Mouse (Mus musculus): ENCODE measurements at regions not wholly inside any gene's neighbourhood (a gene's known extent, or its start where the extent isn't known, plus 50 kb on each side); places are given as distances from the start of the nearest gene placed in this dataset.

DNA sequence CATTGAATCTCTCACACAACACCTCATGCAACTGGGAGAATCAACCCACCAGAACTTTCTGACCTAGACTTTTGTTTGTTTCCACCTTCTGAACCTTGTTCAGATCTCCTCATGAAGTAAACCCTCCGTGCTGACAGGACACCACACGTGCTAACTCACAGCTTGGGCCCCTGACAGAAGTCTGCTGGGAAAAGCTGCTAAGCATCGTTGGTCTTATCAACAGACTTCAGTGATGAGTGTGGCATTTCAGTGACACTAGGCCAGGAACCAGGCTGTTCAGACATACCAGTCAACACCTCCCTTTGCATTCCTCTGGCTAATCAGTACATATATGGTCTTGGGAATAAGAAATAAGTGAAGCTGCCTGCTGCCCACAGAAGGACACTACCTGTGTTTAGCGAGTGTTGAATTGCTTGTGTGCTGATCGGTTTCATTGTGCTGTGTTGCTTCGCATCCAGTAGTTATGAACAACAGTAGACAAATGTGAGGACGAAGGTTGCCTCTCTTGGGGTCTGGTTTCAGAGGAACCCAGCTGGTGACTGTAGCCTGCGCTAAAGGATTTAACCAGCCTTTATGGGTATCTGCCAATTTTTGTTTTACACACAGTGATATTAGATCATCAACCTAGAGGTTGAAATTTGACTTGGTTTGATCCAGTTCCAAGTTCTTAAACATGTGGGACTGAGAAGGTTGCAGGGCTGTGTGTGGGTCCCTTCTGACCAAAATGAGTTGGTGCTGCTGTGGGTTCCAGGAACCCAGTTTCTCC is 224.6 kb upstream of the Ttc29 start:
- H3K4me3 ChIP-seq (replicated peaks; ENCODE audit: low read length) = no peak overlapping the region
- ATAC-seq (ENCODE audit: low FRiP score) (no peak), DNase-seq (ENCODE audit: low spot score) (no peak)

DNA sequence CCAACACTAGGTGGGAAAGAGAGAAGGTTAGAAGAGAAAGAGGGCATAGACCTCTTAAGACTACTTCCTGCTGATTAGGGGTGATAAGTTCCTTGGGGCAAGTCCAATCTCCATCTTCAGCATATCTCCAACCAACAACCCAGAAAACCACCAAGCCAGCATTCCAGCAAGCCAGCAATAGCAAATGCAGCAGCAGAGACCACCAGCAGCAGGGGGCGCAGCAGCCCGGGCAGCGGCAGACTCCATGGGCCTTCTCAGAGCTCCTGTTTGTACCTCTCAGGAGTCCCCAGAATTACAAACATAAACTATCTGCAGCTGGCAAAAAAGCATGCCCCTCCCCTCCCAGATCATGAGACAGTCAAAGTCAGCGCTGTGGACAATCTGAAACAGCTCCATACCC is 222.0 kb upstream of the Ttc29 start:
- no peak for ATAC-seq (ENCODE audit: low FRiP score)
- Histone ChIP-seq H3K9me3 (ENCODE audit: control insufficient read depth, low read length) (no peaks in the 10 kb centered on the region), H3K9ac (no peak overlapping the region), H3K4me1 (replicated peaks; ENCODE audit: control insufficient read depth, insufficient read depth, low read length) (no peaks in the 10 kb centered on the region), H3K36me3 (replicated peaks; ENCODE audit: control insufficient read depth, insufficient read depth) (no peaks in the 10 kb centered on the region), H3K27me3 (ENCODE audit: control insufficient read depth, insufficient read depth, low read length) (no peaks in the 10 kb centered on the region), H3K4me2 (replicated peaks) (no peak overlapping the region), H3K27ac (no peak overlapping the region), H3K4me3 (replicated peaks; ENCODE audit: low read length) (no peak overlapping the region)
- no peak for DNase-seq (ENCODE audit: low spot score)
- 36% methylated on average over 4 of the region's 4 CpGs for WGBS

More for the DNA sequence above, 224.6 kb upstream of the Ttc29 start:
- H3K36me3 ChIP-seq (replicated peaks; ENCODE audit: control insufficient read depth, insufficient read depth) = no peaks in the 10 kb centered on the region
- H3K27me3 ChIP-seq (ENCODE audit: control insufficient read depth, insufficient read depth, low read length) = no peaks in the 10 kb centered on the region
- no peak overlapping the region for H3K4me2 ChIP-seq (replicated peaks)
- H3K9me3 ChIP-seq (ENCODE audit: control insufficient read depth, low read length) = no peaks in the 10 kb centered on the region
- WGBS = 84% methylated on average over 8 of the region's 8 CpGs
- H3K27ac ChIP-seq = no peak overlapping the region
- no peak overlapping the region for H3K9ac ChIP-seq
- no peaks in the 10 kb centered on the region for H3K4me1 ChIP-seq (replicated peaks; ENCODE audit: control insufficient read depth, insufficient read depth, low read length)

DNA sequence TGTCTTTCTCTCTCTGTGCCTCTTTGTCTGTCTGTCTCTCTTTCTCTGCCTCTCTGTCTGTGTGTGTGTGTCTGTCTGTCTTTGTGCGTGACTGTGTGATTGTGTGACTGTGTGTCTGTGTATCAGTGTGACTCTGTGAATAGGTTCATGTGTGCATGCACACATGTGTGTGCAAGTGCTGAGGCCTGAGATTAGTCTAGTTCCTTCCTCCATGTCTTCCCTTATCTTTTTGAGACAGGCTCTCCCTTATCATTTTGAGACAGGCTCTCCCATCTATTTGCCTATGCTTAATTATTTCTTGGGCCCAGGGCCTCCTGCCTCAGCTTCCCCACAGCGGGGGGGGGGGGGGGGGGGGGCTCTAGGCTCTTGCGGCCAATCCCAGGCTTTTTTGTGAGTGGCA is 212.8 kb upstream of the Ttc29 start:
- H3K36me3 ChIP-seq (replicated peaks; ENCODE audit: control insufficient read depth, insufficient read depth) = no peaks in the 10 kb centered on the region
- no peak overlapping the region for H3K4me2 ChIP-seq (replicated peaks)
- H3K27ac ChIP-seq = no peak overlapping the region
- H3K9ac ChIP-seq = no peak overlapping the region
- H3K4me1 ChIP-seq (replicated peaks; ENCODE audit: control insufficient read depth, insufficient read depth, low read length) = no peaks in the 10 kb centered on the region
- no peaks in the 10 kb centered on the region for H3K9me3 ChIP-seq (ENCODE audit: control insufficient read depth, low read length)
- no peaks in the 10 kb centered on the region for H3K27me3 ChIP-seq (ENCODE audit: control insufficient read depth, insufficient read depth, low read length)
- no peak for ATAC-seq (ENCODE audit: low FRiP score)
- WGBS = 85% methylated on average over 3 of the region's 3 CpGs
- H3K4me3 ChIP-seq (replicated peaks; ENCODE audit: low read length) = no peak overlapping the region
- DNase-seq (ENCODE audit: low spot score) = no peak

DNA sequence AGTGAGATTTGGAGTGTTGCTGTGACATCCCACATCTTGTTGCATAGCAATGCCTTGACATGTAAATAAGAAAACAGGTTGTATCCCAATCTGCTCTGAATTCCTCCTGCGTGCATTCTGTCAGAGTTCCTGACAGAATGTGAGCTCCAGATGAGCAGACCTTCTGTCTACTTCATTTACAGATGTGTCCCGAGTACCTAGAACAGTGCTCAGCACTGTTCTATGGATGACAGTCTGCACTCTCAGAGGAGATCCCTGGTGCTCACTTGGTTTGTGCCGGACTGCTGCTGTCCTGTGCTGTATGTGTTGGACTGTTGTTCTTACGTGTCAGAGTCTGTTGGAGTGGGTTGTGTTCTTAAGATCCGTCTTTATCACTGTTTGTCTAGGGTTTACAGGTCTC is 211.4 kb upstream of the Ttc29 start:
- WGBS = 44% methylated on average over 5 of the region's 5 CpGs
- Histone ChIP-seq H3K9ac (no peak overlapping the region), H3K4me1 (replicated peaks; ENCODE audit: control insufficient read depth, insufficient read depth, low read length) (no peaks in the 10 kb centered on the region), H3K9me3 (ENCODE audit: control insufficient read depth, low read length) (no peaks in the 10 kb centered on the region), H3K36me3 (replicated peaks; ENCODE audit: control insufficient read depth, insufficient read depth) (no peaks in the 10 kb centered on the region), H3K4me2 (replicated peaks) (no peak overlapping the region), H3K27me3 (ENCODE audit: control insufficient read depth, insufficient read depth, low read length) (no peaks in the 10 kb centered on the region), H3K4me3 (replicated peaks; ENCODE audit: low read length) (no peak overlapping the region), H3K27ac (no peak overlapping the region)
- peak; percentile 27; the same call in 1 of the 2 replicates for ATAC-seq (ENCODE audit: low FRiP score)
- DNase-seq (ENCODE audit: low spot score) = no peak

DNA sequence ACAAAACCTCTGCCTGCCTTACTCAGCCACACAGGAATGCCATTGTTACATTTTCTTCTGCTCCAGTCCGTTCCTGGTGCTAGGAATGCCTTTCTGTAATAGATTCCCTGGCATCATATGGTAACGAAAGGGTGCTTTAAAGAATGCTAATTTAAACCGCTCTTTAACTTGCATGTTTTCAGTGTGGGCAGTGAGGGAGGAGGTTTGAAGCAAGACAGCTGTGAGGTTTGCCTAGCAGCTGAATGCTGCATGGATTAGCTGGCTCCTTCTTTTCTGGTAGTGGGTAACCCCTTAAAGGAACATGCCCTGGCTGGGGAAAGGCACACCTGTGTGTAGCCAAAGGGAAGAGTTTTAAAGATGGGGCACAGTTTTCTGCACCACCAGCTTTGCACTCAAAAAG is 211.0 kb upstream of the Ttc29 start:
- WGBS = 20% methylated on average over 3 of the region's 3 CpGs
- no peaks in the 10 kb centered on the region for H3K4me1 ChIP-seq (replicated peaks; ENCODE audit: control insufficient read depth, insufficient read depth, low read length)
- no peak overlapping the region for H3K27ac ChIP-seq
- H3K4me3 ChIP-seq (replicated peaks; ENCODE audit: low read length) = no peak overlapping the region
- H3K9ac ChIP-seq = no peak overlapping the region
- no peaks in the 10 kb centered on the region for H3K27me3 ChIP-seq (ENCODE audit: control insufficient read depth, insufficient read depth, low read length)
- ATAC-seq (ENCODE audit: low FRiP score) = no peak
- DNase-seq (ENCODE audit: low spot score) = no peak
- H3K36me3 ChIP-seq (replicated peaks; ENCODE audit: control insufficient read depth, insufficient read depth) = no peaks in the 10 kb centered on the region
- no peak overlapping the region for H3K4me2 ChIP-seq (replicated peaks)
- no peaks in the 10 kb centered on the region for H3K9me3 ChIP-seq (ENCODE audit: control insufficient read depth, low read length)

DNA sequence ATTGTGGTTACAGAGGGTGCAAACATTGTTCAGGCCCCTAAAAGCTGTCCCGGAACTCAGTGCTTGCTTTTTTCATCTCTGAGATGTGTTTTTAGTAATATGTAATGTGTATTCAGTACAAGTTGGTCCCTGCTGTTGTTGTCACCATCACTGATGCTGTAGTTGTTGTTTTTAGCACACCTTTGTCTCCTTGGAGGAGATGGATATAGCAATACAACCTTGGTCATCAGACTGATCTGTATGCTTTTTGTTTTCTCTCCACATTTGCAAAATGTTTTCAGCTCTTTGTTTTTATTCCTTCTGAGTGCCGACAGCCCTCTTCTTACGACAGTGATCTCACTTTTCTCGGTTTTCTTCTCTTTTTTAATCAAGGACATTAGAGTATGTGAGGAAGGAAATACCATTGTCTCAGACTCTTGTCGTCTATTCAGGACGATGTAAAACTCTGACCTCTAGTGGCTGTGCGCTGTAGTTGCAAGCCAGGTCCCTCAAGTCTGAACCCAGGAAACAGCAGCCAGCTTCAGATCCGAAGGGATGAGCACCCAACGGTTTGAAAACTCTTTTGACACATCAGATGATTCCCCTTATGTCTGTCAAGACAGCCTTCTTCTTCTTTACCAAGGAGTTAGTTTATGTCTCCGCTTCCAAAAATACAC is 209.1 kb upstream of the Ttc29 start:
- Histone ChIP-seq H3K4me3 (replicated peaks; ENCODE audit: low read length) (no peak overlapping the region), H3K27me3 (ENCODE audit: control insufficient read depth, insufficient read depth, low read length) (no peaks in the 10 kb centered on the region), H3K27ac (no peak overlapping the region), H3K4me1 (replicated peaks; ENCODE audit: control insufficient read depth, insufficient read depth, low read length) (no peaks in the 10 kb centered on the region), H3K9me3 (ENCODE audit: control insufficient read depth, low read length) (no peaks in the 10 kb centered on the region), H3K9ac (no peak overlapping the region), H3K36me3 (replicated peaks; ENCODE audit: control insufficient read depth, insufficient read depth) (no peaks in the 10 kb centered on the region), H3K4me2 (replicated peaks) (no peak overlapping the region)
- ATAC-seq (ENCODE audit: low FRiP score) (peak; percentile 86), DNase-seq (ENCODE audit: low spot score) (peak; percentile 94)
- WGBS = 16% methylated on average over 10 of the region's 10 CpGs

DNA sequence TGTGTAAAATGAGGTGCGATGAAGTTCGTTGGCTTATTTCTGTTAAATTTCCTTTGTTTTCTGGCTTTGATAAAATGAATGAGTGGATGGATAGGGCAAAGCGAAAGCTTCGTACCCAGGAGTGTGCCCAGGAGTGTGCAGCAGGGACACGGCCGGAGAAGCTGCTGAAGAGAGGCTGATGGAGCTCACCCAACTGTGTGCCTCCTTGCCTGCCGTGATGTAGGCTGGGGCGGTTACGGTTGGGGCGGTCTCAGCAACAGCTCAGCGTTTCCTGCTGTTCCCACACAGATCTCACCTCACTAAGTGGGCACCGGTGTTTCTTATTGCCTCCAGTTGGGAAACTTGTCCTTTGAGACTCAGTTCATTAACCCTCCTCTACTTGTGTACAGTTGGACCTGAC is 208.2 kb upstream of the Ttc29 start:
- WGBS = 83% methylated on average over 12 of the region's 12 CpGs
- ATAC-seq (ENCODE audit: low FRiP score) = no peak

DNA sequence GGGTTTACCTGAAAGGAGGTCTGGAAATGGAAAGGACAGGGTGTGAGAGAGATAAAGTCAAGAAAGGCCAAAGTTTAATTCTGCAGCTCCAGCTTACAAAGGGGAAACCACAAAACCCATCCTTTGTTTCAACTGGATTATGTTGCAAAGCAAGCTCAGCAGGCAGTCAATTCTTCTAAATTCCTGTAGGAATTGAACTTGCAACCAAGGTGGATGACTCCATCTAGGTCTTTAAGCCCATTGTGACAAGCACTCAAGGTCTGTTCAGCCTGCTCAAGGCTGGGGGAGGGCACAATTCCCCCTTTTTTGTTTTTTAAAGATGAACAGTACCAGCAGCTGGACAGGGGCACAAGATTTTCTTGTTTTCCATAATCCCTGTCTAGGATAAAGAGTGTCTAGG is 200.0 kb upstream of the Ttc29 start:
- Histone ChIP-seq H3K9ac (no peak overlapping the region), H3K4me3 (replicated peaks; ENCODE audit: low read length) (no peak overlapping the region), H3K9me3 (ENCODE audit: control insufficient read depth, low read length) (no peaks in the 10 kb centered on the region), H3K4me1 (replicated peaks; ENCODE audit: control insufficient read depth, insufficient read depth, low read length) (no peaks in the 10 kb centered on the region), H3K27ac (no peak overlapping the region), H3K4me2 (replicated peaks) (no peak overlapping the region), H3K36me3 (replicated peaks; ENCODE audit: control insufficient read depth, insufficient read depth) (no peaks in the 10 kb centered on the region), H3K27me3 (ENCODE audit: control insufficient read depth, insufficient read depth, low read length) (no peaks in the 10 kb centered on the region)
- DNase-seq (ENCODE audit: low spot score) (no peak), ATAC-seq (ENCODE audit: low FRiP score) (no peak)

More for the DNA sequence above, 208.2 kb upstream of the Ttc29 start:
- Histone ChIP-seq H3K27ac (no peak overlapping the region), H3K36me3 (replicated peaks; ENCODE audit: control insufficient read depth, insufficient read depth) (no peaks in the 10 kb centered on the region), H3K4me2 (replicated peaks) (no peak overlapping the region), H3K4me3 (replicated peaks; ENCODE audit: low read length) (no peak overlapping the region), H3K9ac (no peak overlapping the region), H3K9me3 (ENCODE audit: control insufficient read depth, low read length) (no peaks in the 10 kb centered on the region), H3K27me3 (ENCODE audit: control insufficient read depth, insufficient read depth, low read length) (no peaks in the 10 kb centered on the region), H3K4me1 (replicated peaks; ENCODE audit: control insufficient read depth, insufficient read depth, low read length) (no peaks in the 10 kb centered on the region)
- no peak for DNase-seq (ENCODE audit: low spot score)

DNA sequence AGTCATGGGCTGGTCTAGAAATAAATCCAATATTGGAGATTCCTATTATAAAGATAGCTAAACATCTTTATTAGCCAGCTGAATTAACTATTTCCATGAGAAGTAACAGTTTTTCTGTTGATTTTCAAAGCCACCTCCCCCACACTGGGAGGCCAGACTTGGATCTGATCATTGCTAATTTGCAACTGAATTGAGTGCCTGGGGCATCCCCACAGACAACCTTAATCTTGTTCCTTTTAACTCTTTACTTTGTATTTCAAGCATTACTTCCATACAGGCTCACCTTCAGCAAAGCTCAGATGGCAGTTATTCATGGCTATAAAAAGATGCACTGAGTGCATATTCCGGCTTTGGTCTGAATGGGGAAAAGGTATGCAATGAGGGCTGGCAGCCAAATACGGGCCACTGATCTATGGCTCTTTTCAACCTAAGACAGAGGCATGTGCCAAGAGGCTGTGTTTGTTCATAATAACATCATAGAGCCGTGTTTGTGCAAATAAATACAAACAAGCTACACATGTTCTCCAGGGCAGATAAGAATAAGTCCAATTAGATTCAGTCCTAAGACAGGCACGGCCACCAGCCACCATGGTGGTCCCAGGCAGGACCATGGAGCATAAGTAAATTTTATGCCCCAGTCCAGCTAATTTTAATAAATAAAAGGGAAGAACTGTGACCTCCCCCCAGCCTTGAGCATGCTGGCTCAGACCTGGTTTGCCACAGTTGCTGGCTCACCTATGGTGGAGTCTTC is 194.5 kb upstream of the Ttc29 start:
- Histone ChIP-seq H3K36me3 (replicated peaks; ENCODE audit: control insufficient read depth, insufficient read depth) (no peaks in the 10 kb centered on the region), H3K4me1 (replicated peaks; ENCODE audit: control insufficient read depth, insufficient read depth, low read length) (0 out of 2 replicates have a peak, but pooled peaks cover 3% of the 10 kb centered on the region), H3K9me3 (ENCODE audit: control insufficient read depth, low read length) (no peaks in the 10 kb centered on the region), H3K4me3 (replicated peaks; ENCODE audit: low read length) (no peak overlapping the region), H3K9ac (no peak overlapping the region), H3K27ac (no peak overlapping the region), H3K27me3 (ENCODE audit: control insufficient read depth, insufficient read depth, low read length) (no peaks in the 10 kb centered on the region), H3K4me2 (replicated peaks) (no peak overlapping the region)
- DNase-seq (ENCODE audit: low spot score) = no peak
- no peak for ATAC-seq (ENCODE audit: low FRiP score)
- 42% methylated on average over 4 of the region's 4 CpGs for WGBS

Measured in hindbrain, embryonic 14.5 days (tissue).